Mouse (Mus musculus) liver, embryonic 14.5 days (tissue): ENCODE results near the gene Bcl9l. TPM values are rescaled to one million over a fixed set of nuclear protein-coding genes. Genes with fewer than 3 reads are reported as not detected.
A peak's percentile ranks its signal among the peaks of the same experiment; 100 is the strongest.

Experiments
- ATAC-seq: fragments of 200-750 bp; cut with Nextera tagmentation; 2 replicates; pipeline ENCODE4 v1.8.0; 2017; ENCODE audit warnings: moderate number of reproducible peaks, mild to moderate bottlenecking, moderate library complexity; ENCODE audit not compliant: insufficient read depth
- DNase-seq, 3 experiments: peaks; one replicate each; pipeline ENCODE4 v3.0.0-alpha.2; 2012 to 2013; ENCODE audit warnings: low read depth in 3 of 3, low spot score in 3 of 3
- H3K27ac ChIP-seq: fragments of 300-500 bp; sonication (generic); 2 replicates; pipeline ENCODE4 v1.5.1; 2014; ENCODE audit warnings: moderate library complexity, mild to moderate bottlenecking, control low read depth, inconsistent platforms
- H3K27me3 ChIP-seq: fragments of 300-500 bp; sonication (generic); 2 replicates; pipeline ENCODE4 v1.6.1; 2014; ENCODE audit warnings: mild to moderate bottlenecking, low read length, moderate library complexity; ENCODE audit not compliant: control insufficient read depth, insufficient read depth
- H3K36me3 ChIP-seq: fragments of 300-500 bp; sonication (generic); replicated peaks from 2 replicates; pipeline ENCODE4 v1.6.1; 2014; ENCODE audit warnings: low read depth; ENCODE audit not compliant: control insufficient read depth, insufficient read depth
- H3K4me1 ChIP-seq, 2 experiments: fragments of 200-500 bp in 1 of 2; fragments of 300-500 bp in 1 of 2; sonication (generic) in 1 of 2; replicated peaks; 2 replicates each; pipeline ENCODE4 v1.6.1; 2012 to 2014; ENCODE audit warnings: antibody characterized with exemption in 1 of 2, inconsistent platforms in 1 of 2, low read length in 1 of 2; ENCODE audit not compliant: control insufficient read depth in 2 of 2, insufficient read depth in 2 of 2
- H3K4me2 ChIP-seq: fragments of 300-500 bp; sonication (generic); 2 replicates; pipeline ENCODE4 v1.6.1; 2014; ENCODE audit warnings: low read depth, mild to moderate bottlenecking, control low read depth, moderate library complexity
- H3K4me3 ChIP-seq, 2 experiments: fragments of 200-500 bp in 1 of 2; fragments of 300-500 bp in 1 of 2; sonication (generic) in 1 of 2; 2 replicates each; pipeline ENCODE4 v1.5.1; 2012 to 2014; ENCODE audit warnings: low read depth in 2 of 2, low read length in 2 of 2, mild to moderate bottlenecking in 2 of 2, control low read depth in 1 of 2, inconsistent platforms in 1 of 2, moderate library complexity in 1 of 2; ENCODE audit not compliant: insufficient read depth in 1 of 2
- H3K9ac ChIP-seq: fragments of 300-500 bp; sonication (generic); replicated peaks from 2 replicates; pipeline ENCODE4 v1.6.1; 2014; ENCODE audit warnings: mild to moderate bottlenecking, control low read depth, moderate library complexity
- H3K9me3 ChIP-seq: fragments of 300-500 bp; sonication (generic); 2 replicates; pipeline ENCODE4 v1.6.1; 2016; ENCODE audit warnings: low read length, mixed read lengths; ENCODE audit not compliant: control insufficient read depth
- CTCF ChIP-seq: IDR thresholded peaks from 2 replicates; pipeline ENCODE4 v1.5.1; 2016; ENCODE audit warnings: antibody characterized with exemption, low read depth, control low read depth
- EP300 ChIP-seq: IDR thresholded peaks from 2 replicates; pipeline ENCODE4 v1.6.1; 2016; ENCODE audit warnings: antibody characterized with exemption, low read depth
- WGBS: fragments of 180-500 bp; shearing (Covaris S2); extraction: QIAGEN DNeasy Blood & Tissue Kit; methylation state at CpG from one replicate; pipeline ENCODE4 v1.1.7; 2014; ENCODE audit not compliant: insufficient replicate concordance; 5-methylcytosine and 5-hydroxymethylcytosine counted together
- polyA plus RNA-seq, 2 experiments: library from polyadenylated mRNA; depleted of rRNA in 1 of 2; stranded (reverse) in 1 of 2; unstranded in 1 of 2; fragments of >200 nt; fragmentation: Nextera tagmentation in 1 of 2; extraction: Ambion mirVana in 1 of 2; gene quantifications; 2 replicates each; pipeline versions ENCODE4 v1.2.1 to v1.2.3; 2012 to 2014

Gene Bcl9l
- polyA plus RNA-seq, 2 experiments = 1.5 to 1.6 TPM

DNA sequence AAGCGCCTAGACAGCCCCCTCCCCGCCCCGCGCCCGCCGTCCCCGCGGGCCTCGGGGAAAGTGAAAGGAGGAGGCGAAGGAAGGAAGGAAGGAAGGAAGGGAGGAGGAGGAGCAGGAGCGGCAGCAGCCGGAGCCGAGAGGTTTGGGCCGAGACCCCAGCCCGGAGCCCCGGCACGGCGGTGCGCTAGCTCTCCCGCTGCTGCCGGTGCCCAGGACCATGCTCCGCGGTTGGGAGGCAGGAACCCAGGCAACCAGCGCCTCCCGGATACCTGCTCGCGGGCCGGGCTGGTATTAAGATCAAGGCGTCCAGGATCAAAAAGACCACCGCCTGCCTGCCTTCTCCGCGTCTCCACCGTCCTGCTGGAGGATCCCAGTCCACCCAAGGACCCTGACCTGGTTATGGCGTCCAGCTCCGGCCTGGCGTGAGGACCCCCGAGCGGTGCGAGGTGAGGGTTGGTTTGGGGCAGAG, 450 bp downstream of the Bcl9l start:
- peak overlapping the region; percentile 47 for H3K9ac ChIP-seq
- H3K4me3 ChIP-seq = peak overlapping the region; percentile 68 to 71
- H3K27me3 ChIP-seq = peaks cover 42% of the 10 kb centered on the region
- no peaks in the 10 kb centered on the region for H3K36me3 ChIP-seq
- peaks cover 0 to 7% of the 10 kb centered on the region in 2 experiments; a peak in 3 of 4 replicates for H3K4me1 ChIP-seq
- DNase-seq (no peak), ATAC-seq (no peak)
- no peaks in the 10 kb centered on the region for H3K9me3 ChIP-seq
- WGBS = under 1% methylated on average over 39 of the region's 39 CpGs
- H3K27ac ChIP-seq = no peak overlapping the region
- no peak for TF ChIP-seq EP300
- no peak for TF ChIP-seq CTCF
- H3K4me2 ChIP-seq = peak overlapping the region; percentile 68

DNA sequence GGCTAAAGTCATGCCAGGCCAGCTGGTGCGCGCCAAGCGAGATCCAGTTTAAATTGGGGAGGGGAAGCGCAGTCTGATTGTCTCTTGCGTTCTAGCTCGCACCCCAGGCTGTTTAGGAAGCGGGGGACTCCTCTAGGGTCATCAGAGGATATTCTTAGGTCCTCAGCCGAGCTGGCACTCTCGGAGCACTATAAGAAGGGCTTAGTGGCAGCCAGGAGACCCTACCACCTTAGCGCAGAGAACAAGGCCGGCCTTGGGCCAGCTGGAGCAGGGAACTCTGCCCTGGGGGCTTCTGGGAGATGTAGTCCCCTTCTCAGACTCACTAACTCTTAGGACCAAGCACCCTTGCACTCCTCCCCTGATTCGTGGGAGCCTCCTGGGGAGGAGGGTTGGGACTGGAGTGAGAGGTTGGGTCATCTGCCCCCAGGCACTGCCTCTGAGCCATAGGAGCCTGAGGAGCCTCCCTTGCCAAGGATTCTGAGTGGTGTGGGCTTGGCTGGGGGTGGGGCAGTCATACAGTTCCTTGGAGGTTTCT, 952 bp downstream of the Bcl9l start:
- Histone ChIP-seq H3K4me1 (peaks cover 0 to 5% of the 10 kb centered on the region in 2 experiments; a peak in 2 of 4 replicates), H3K36me3 (no peaks in the 10 kb centered on the region), H3K4me2 (peak overlapping the region; percentile 68), H3K27ac (no peak overlapping the region), H3K9ac (peak overlapping the region; percentile 20; the same call in 1 of the 2 replicates), H3K9me3 (no peaks in the 10 kb centered on the region), H3K27me3 (peaks cover 37% of the 10 kb centered on the region), H3K4me3 (peak overlapping the region; percentile 68 to 71)
- WGBS = under 1% methylated on average over 12 of the region's 12 CpGs
- no peak for TF ChIP-seq EP300
- TF ChIP-seq CTCF = no peak
- no peak for ATAC-seq
- no peak for DNase-seq

DNA sequence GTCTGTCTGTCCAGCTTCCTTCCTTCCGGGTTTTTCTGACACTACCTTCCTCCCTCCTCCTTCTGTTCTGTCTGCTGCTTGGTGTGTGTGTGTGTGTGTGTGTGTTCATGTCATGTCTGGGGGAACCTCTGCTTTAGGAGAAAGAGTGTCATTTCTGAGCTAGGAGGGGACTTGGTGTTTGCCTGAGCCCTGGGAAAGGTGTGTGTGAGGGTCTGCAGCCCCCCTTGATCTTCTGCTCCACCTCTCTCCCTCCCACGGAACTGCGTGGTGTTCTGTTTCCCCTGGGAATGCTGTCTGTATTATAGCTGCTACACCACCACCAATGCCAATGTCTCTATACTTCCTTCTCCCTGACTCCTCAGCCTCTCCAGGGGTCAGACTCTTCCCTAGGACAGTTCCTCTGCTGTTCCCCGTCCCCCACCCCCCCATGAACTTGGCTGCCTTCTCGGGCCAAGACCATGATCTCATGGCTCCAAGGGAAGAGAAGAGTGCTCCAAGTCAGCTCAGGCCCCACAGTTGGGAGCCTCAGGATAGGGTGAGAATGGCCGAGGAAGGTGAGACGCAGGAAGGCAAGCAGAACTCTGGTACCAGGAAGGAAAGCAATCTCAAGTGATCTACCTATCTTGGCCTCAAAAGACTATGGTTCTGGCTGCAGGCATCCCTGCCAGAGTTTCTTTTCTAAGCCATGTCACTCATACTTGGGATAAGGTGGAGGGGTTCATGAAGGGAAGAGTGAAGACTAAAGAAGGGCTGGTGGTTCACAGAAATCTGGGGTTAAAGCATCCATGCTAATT, 1.9 kb downstream of the Bcl9l start:
- Histone ChIP-seq H3K4me1 (peaks cover 0 to 5% of the 10 kb centered on the region in 2 experiments; a peak in 2 of 4 replicates), H3K4me3 (peak overlapping the region; percentile 68 to 71), H3K27ac (no peak overlapping the region), H3K9ac (no peak overlapping the region), H3K9me3 (no peaks in the 10 kb centered on the region), H3K27me3 (peaks cover 28% of the 10 kb centered on the region), H3K4me2 (peak overlapping the region; percentile 68), H3K36me3 (no peaks in the 10 kb centered on the region)
- ATAC-seq = no peak
- no peak for DNase-seq
- WGBS = 32% methylated on average over 7 of the region's 7 CpGs
- no peak for TF ChIP-seq EP300
- no peak for TF ChIP-seq CTCF

DNA sequence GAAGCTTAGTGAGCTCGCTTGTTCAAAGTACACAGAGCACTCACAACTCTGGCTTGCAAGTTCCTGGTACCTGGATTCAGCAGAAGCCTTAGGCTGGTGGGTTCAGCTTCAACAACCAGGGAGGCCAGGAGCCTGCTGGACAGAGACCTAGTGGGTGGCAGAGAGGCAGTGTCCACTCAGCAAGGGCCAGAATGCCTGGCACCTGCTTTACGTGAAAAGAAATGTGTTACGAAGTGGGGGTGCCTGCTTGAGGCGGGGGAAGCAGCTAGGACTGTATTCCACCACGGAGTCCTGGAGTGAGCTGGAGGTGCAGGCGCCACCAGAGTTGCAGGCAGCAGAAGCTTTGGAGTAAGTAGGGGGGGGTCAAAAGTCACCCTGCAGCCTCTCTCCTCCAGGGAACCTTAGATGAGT, 2.5 kb downstream of the Bcl9l start:
- H3K36me3 ChIP-seq = no peaks in the 10 kb centered on the region
- H3K9me3 ChIP-seq = no peaks in the 10 kb centered on the region
- H3K4me2 ChIP-seq = peak overlapping the region; percentile 68
- no peak overlapping the region for H3K27ac ChIP-seq
- peaks cover 27% of the 10 kb centered on the region for H3K27me3 ChIP-seq
- ATAC-seq = no peak
- peaks cover 0 to 2% of the 10 kb centered on the region in 2 experiments; a peak in 2 of 4 replicates for H3K4me1 ChIP-seq
- no peak overlapping the region for H3K9ac ChIP-seq
- WGBS = 58% methylated on average over 6 of the region's 6 CpGs
- TF ChIP-seq CTCF = no peak
- no peak for TF ChIP-seq EP300
- no peak for DNase-seq
- peak overlapping the region in 1 of 2 experiments; percentile 6; a peak in 1 of 4 replicates for H3K4me3 ChIP-seq
